Mouse (Mus musculus): ENCODE measurements around the gene 5730522E02Rik. TPM values are rescaled to one million over a fixed set of nuclear protein-coding genes. Genes with fewer than 3 reads are reported as not detected.

5730522E02Rik gene
- polyA plus RNA-seq, 1 experiment, result not detected

DNA sequence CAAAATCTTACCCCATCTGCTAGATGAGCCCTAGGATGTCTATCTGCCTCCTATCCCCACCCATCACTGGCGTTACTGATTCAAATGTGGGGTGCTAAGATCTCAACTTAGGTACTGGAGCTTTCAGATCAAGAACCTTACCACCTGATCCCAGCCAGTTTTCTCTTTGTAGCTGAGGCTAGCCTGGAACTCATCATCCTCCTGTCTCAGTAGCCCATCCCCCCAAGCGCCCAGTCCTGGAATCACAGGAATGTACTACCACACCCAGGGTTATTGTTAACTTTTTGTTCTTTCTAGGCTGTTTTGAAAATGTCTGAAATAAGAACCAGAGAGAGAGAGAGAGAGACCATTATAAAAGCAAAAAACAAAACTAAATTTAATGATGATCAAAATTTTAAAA is 111.6 kb downstream of the 5730522E02Rik start:
- Histone ChIP-seq H3ac (ENCODE audit: control insufficient read depth, insufficient read length) (no peak overlapping the region), H3K4me3 (no peak overlapping the region), H3K4me2 (ENCODE audit: low read depth) (no peak overlapping the region), H3K79me2 (ENCODE audit: control insufficient read depth, insufficient read depth) (no peaks in the 10 kb centered on the region), H3K36me3 (ENCODE audit: control insufficient read depth, insufficient read depth) (no peaks in the 10 kb centered on the region), H3K27me3 (ENCODE audit: control insufficient read depth, insufficient read depth, insufficient read length) (no peaks in the 10 kb centered on the region)
- TF ChIP-seq REST (IDR thresholded peaks at IDR 0.05; ENCODE audit: insufficient read depth, insufficient read length), result no peak
- no peak for TF ChIP-seq E2F4 (IDR thresholded peaks at IDR 0.05; ENCODE audit: insufficient read depth)
- no peak for TF ChIP-seq POLR2A (IDR thresholded peaks at IDR 0.05; ENCODE audit: insufficient read length, low read depth)
- TF ChIP-seq MYOG (IDR thresholded peaks at IDR 0.05; ENCODE audit: control insufficient read depth in 1 of 3, insufficient read depth in 1 of 3, insufficient read length in 2 of 3, low read depth in 2 of 3), result no peak
- TF ChIP-seq CEBPB (IDR thresholded peaks at IDR 0.05; ENCODE audit: insufficient read depth, poor library complexity, severe bottlenecking), result no peak
- TF ChIP-seq USF1 (IDR thresholded peaks at IDR 0.05; ENCODE audit: low read depth), result no peak
- TF ChIP-seq POLR2AphosphoS2 (IDR thresholded peaks at IDR 0.05; ENCODE audit: insufficient read length, low read depth), result no peak
- TF ChIP-seq SRF (IDR thresholded peaks at IDR 0.05; ENCODE audit: control insufficient read depth, insufficient read length, low read depth), result no peak
- TF ChIP-seq TCF12 (IDR thresholded peaks at IDR 0.05; ENCODE audit: insufficient read depth, poor library complexity, severe bottlenecking), result no peak
- no peak for TF ChIP-seq TCF3 (IDR thresholded peaks at IDR 0.05; ENCODE audit: insufficient read length, low read depth)
- no peak for TF ChIP-seq MAX (IDR thresholded peaks at IDR 0.05; ENCODE audit: low read depth)
- TF ChIP-seq MYOD1 (IDR thresholded peaks at IDR 0.05; ENCODE audit: control insufficient read depth in 1 of 3, insufficient read length in 2 of 3, low read depth in 2 of 3), result no peak

- TF ChIP-seq POLR2A (IDR thresholded peaks at IDR 0.05; ENCODE audit: insufficient read length, low read depth), result no peak
- TF ChIP-seq E2F4 (IDR thresholded peaks at IDR 0.05; ENCODE audit: insufficient read depth), result no peak
- TF ChIP-seq MYOG (IDR thresholded peaks at IDR 0.05; ENCODE audit: control insufficient read depth in 1 of 3, insufficient read depth in 1 of 3, insufficient read length in 2 of 3, low read depth in 2 of 3), result no peak
- TF ChIP-seq TCF3 (IDR thresholded peaks at IDR 0.05; ENCODE audit: insufficient read length, low read depth), result no peak
- no peak for TF ChIP-seq SRF (IDR thresholded peaks at IDR 0.05; ENCODE audit: control insufficient read depth, insufficient read length, low read depth)
- TF ChIP-seq POLR2AphosphoS2 (IDR thresholded peaks at IDR 0.05; ENCODE audit: insufficient read length, low read depth), result no peak
- TF ChIP-seq MAX (IDR thresholded peaks at IDR 0.05; ENCODE audit: low read depth), result no peak
- TF ChIP-seq CEBPB (IDR thresholded peaks at IDR 0.05; ENCODE audit: insufficient read depth, poor library complexity, severe bottlenecking), result no peak
- TF ChIP-seq REST (IDR thresholded peaks at IDR 0.05; ENCODE audit: insufficient read depth, insufficient read length), result no peak
- TF ChIP-seq USF1 (IDR thresholded peaks at IDR 0.05; ENCODE audit: low read depth), result no peak
- TF ChIP-seq TCF12 (IDR thresholded peaks at IDR 0.05; ENCODE audit: insufficient read depth, poor library complexity, severe bottlenecking), result no peak
- TF ChIP-seq MYOD1 (IDR thresholded peaks at IDR 0.05; ENCODE audit: control insufficient read depth in 1 of 3, insufficient read length in 2 of 3, low read depth in 2 of 3), result no peak
- Histone ChIP-seq H3K36me3 (ENCODE audit: control insufficient read depth, insufficient read depth) (no peaks in the 10 kb centered on the region), H3K27me3 (ENCODE audit: control insufficient read depth, insufficient read depth, insufficient read length) (no peaks in the 10 kb centered on the region), H3K4me3 (no peak overlapping the region), H3K4me2 (ENCODE audit: low read depth) (no peak overlapping the region), H3ac (ENCODE audit: control insufficient read depth, insufficient read length) (no peak overlapping the region), H3K79me2 (ENCODE audit: control insufficient read depth, insufficient read depth) (no peaks in the 10 kb centered on the region)
These were observed 114.5 kb downstream of the 5730522E02Rik start for GRCm38 (mm10) chr11:26096095-26096494.

- Histone ChIP-seq H3ac (ENCODE audit: control insufficient read depth, insufficient read length) (no peak overlapping the region), H3K4me3 (no peak overlapping the region), H3K79me2 (ENCODE audit: control insufficient read depth, insufficient read depth) (no peaks in the 10 kb centered on the region), H3K36me3 (ENCODE audit: control insufficient read depth, insufficient read depth) (no peaks in the 10 kb centered on the region), H3K27me3 (ENCODE audit: control insufficient read depth, insufficient read depth, insufficient read length) (no peaks in the 10 kb centered on the region), H3K4me2 (ENCODE audit: low read depth) (no peak overlapping the region)
- TF ChIP-seq E2F4 (IDR thresholded peaks at IDR 0.05; ENCODE audit: insufficient read depth), result no peak
These were observed 121.6 kb downstream of the 5730522E02Rik start for GRCm38 (mm10) chr11:26088993-26089392.

- TF ChIP-seq POLR2AphosphoS2 (IDR thresholded peaks at IDR 0.05; ENCODE audit: insufficient read length, low read depth) (no peak), CEBPB (IDR thresholded peaks at IDR 0.05; ENCODE audit: insufficient read depth, poor library complexity, severe bottlenecking) (no peak), MYOG (IDR thresholded peaks at IDR 0.05; ENCODE audit: control insufficient read depth in 1 of 3, insufficient read depth in 1 of 3, insufficient read length in 2 of 3, low read depth in 2 of 3) (no peak), MAX (IDR thresholded peaks at IDR 0.05; ENCODE audit: low read depth) (no peak), TCF12 (IDR thresholded peaks at IDR 0.05; ENCODE audit: insufficient read depth, poor library complexity, severe bottlenecking) (no peak), SRF (IDR thresholded peaks at IDR 0.05; ENCODE audit: control insufficient read depth, insufficient read length, low read depth) (no peak), TCF3 (IDR thresholded peaks at IDR 0.05; ENCODE audit: insufficient read length, low read depth) (no peak), POLR2A (IDR thresholded peaks at IDR 0.05; ENCODE audit: insufficient read length, low read depth) (no peak), REST (IDR thresholded peaks at IDR 0.05; ENCODE audit: insufficient read depth, insufficient read length) (no peak), E2F4 (IDR thresholded peaks at IDR 0.05; ENCODE audit: insufficient read depth) (no peak), USF1 (IDR thresholded peaks at IDR 0.05; ENCODE audit: low read depth) (no peak), MYOD1 (IDR thresholded peaks at IDR 0.05; ENCODE audit: control insufficient read depth in 1 of 3, insufficient read length in 2 of 3, low read depth in 2 of 3) (no peak)
- Histone ChIP-seq H3K36me3 (ENCODE audit: control insufficient read depth, insufficient read depth) (no peaks in the 10 kb centered on the region), H3K27me3 (ENCODE audit: control insufficient read depth, insufficient read depth, insufficient read length) (no peaks in the 10 kb centered on the region), H3K4me2 (ENCODE audit: low read depth) (no peak overlapping the region), H3ac (ENCODE audit: control insufficient read depth, insufficient read length) (no peak overlapping the region), H3K79me2 (ENCODE audit: control insufficient read depth, insufficient read depth) (no peaks in the 10 kb centered on the region), H3K4me3 (no peak overlapping the region)
These were observed 123.9 kb downstream of the 5730522E02Rik start for GRCm38 (mm10) chr11:26086679-26087078.

DNA sequence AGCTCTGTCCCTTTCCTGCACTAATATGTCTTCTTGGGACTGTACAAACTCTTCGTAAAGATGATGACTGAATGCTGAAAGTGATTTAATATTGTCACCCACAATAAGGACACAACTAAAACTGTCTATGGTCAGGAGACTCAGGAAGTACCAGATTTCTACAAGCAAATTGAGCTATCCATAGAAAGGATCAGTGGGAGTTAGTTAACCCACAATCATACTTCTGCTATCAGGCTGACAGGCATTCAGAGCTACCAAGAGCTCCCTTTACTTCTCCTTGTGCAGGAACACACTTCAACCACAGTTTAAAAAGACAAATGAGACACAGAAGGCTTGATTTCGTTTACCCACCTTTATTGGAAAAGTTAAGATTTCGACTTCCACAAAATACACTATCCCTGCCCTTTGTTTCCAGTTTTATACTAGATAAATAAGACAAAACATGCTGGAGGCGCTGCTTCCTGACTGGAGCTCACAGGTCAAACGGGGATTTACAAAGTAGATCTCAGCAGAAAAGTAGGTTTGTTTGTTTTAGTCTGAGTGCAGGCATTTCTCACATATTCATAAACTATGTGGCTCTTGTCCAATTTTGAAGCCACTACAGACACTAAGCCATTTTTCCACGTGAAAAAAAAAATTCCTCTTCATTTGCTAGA is 125.1 kb downstream of the 5730522E02Rik start:
- no peak overlapping the region for H3ac ChIP-seq (ENCODE audit: control insufficient read depth, insufficient read length)
- H3K36me3 ChIP-seq (ENCODE audit: control insufficient read depth, insufficient read depth), result no peaks in the 10 kb centered on the region
- no peak overlapping the region for H3K4me2 ChIP-seq (ENCODE audit: low read depth)
- no peaks in the 10 kb centered on the region for H3K27me3 ChIP-seq (ENCODE audit: control insufficient read depth, insufficient read depth, insufficient read length)
- no peak overlapping the region for H3K4me3 ChIP-seq
- no peaks in the 10 kb centered on the region for H3K79me2 ChIP-seq (ENCODE audit: control insufficient read depth, insufficient read depth)
- no peak for TF ChIP-seq SRF (IDR thresholded peaks at IDR 0.05; ENCODE audit: control insufficient read depth, insufficient read length, low read depth)
- no peak for TF ChIP-seq REST (IDR thresholded peaks at IDR 0.05; ENCODE audit: insufficient read depth, insufficient read length)
- no peak for TF ChIP-seq CEBPB (IDR thresholded peaks at IDR 0.05; ENCODE audit: insufficient read depth, poor library complexity, severe bottlenecking)
- TF ChIP-seq USF1 (IDR thresholded peaks at IDR 0.05; ENCODE audit: low read depth), result no peak
- no peak for TF ChIP-seq MYOG (IDR thresholded peaks at IDR 0.05; ENCODE audit: control insufficient read depth in 1 of 3, insufficient read depth in 1 of 3, insufficient read length in 2 of 3, low read depth in 2 of 3)
- no peak for TF ChIP-seq TCF3 (IDR thresholded peaks at IDR 0.05; ENCODE audit: insufficient read length, low read depth)
- no peak for TF ChIP-seq MYOD1 (IDR thresholded peaks at IDR 0.05; ENCODE audit: control insufficient read depth in 1 of 3, insufficient read length in 2 of 3, low read depth in 2 of 3)
- no peak for TF ChIP-seq MAX (IDR thresholded peaks at IDR 0.05; ENCODE audit: low read depth)
- TF ChIP-seq POLR2AphosphoS2 (IDR thresholded peaks at IDR 0.05; ENCODE audit: insufficient read length, low read depth), result no peak
- TF ChIP-seq TCF12 (IDR thresholded peaks at IDR 0.05; ENCODE audit: insufficient read depth, poor library complexity, severe bottlenecking), result no peak
- no peak for TF ChIP-seq POLR2A (IDR thresholded peaks at IDR 0.05; ENCODE audit: insufficient read length, low read depth)
- TF ChIP-seq E2F4 (IDR thresholded peaks at IDR 0.05; ENCODE audit: insufficient read depth), result no peak

Data from myocyte (in vitro differentiated cells).